Mouse (Mus musculus): ENCODE measurements around the gene Gnat1.

DNA sequence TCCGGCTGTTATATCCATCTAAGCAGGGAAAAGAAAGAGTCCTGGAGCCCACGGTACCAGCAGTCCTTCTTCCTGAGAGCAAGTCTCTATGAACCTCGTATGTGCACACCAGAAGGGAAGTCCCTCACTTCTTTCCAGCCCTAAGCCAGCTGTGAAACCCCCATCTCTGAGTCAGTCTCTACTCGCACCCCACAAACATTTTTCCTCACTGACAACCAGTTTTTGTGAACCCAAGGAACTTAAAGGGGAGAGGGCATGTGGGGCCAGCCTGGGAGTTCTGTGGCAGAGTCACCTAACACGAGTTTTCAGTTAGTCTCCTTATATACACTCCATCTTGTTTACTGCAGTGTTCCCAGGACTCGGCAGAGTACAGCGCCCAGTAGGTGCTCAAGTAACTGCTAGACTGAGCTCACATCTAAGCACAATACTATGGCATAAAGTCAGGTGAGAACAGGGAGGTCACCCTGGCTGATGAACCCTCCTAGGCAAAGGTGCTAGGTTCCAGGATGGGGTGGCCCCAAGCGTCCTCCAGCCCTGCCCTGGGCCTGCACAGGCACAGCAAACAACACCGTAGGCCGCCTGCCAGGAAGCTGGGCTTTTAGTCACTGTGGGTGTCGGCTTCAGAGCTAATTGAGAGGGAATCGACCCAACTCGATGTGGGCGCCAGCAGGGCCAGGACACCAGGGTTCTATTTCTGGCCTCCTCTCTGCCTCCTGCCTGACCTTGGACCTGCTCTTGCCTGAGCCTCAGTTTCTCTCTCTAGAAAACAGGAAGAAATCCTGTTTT is 24.0 kb upstream of the Gnat1 start:
- no peak for TF ChIP-seq POLR2A (IDR thresholded peaks at IDR 0.05; ENCODE audit: borderline replicate concordance, insufficient read depth, low read length)
- no peak for TF ChIP-seq CTCF (IDR thresholded peaks at IDR 0.05; ENCODE audit: borderline replicate concordance, insufficient read depth, low read depth, low read length)

Measured in cerebellum, adult 2 months (tissue).